Mouse (Mus musculus): ENCODE results near the gene Osbpl3.

Osbpl3 gene

GRCm38 (mm10) chr6:50300622-50301021, 155.4 kb downstream of the Osbpl3 start:
- intact Hi-C loops (cut with DNase I): no loop called here

- intact Hi-C loops (cut with DNase I): loop anchor here (5.0 to 10.0 kb wide), 2 partner anchors 114 to 782 kb away; no protein-coding TSS in a partner anchor
Observed at GRCm38 (mm10) chr6:50299071-50299470, 156.9 kb downstream of the Osbpl3 start.

GRCm38 (mm10) chr6:50297671-50298070, 158.3 kb downstream of the Osbpl3 start:
- intact Hi-C loops (cut with DNase I): loop anchor here (5.0 to 10.0 kb wide), 2 partner anchors 113 to 780 kb away; no protein-coding TSS in a partner anchor

- intact Hi-C loops (cut with DNase I): loop anchor here (5.0 to 10.0 kb wide), 2 partner anchors 110 to 778 kb away; no protein-coding TSS in a partner anchor
Observed at GRCm38 (mm10) chr6:50295136-50295535, 160.9 kb downstream of the Osbpl3 start.

- intact Hi-C loops (cut with DNase I): loop anchor here (5.0 to 10.0 kb wide), 2 partner anchors 109 to 182 kb away; partner anchors contain the start of gene Mpp6
Observed at GRCm38 (mm10) chr6:50294128-50294527, 161.9 kb downstream of the Osbpl3 start.

GRCm38 (mm10) chr6:50291650-50292049, 164.4 kb downstream of the Osbpl3 start:
- intact Hi-C loops (cut with DNase I): loop anchor here (5.0 to 10.0 kb wide), 2 partner anchors 107 to 179 kb away; partner anchors contain the start of gene Mpp6

- intact Hi-C loops (cut with DNase I): no loop called here
Observed at GRCm38 (mm10) chr6:50286881-50287280, 169.1 kb downstream of the Osbpl3 start.

GRCm38 (mm10) chr6:50279642-50280041, 176.4 kb downstream of the Osbpl3 start:
- intact Hi-C loops (cut with DNase I): no loop called here

GRCm38 (mm10) chr6:50273947-50274346, 182.1 kb downstream of the Osbpl3 start:
- intact Hi-C loops (cut with DNase I): no loop called here

GRCm38 (mm10) chr6:50273416-50273815, 182.6 kb downstream of the Osbpl3 start:
- intact Hi-C loops (cut with DNase I): no loop called here

GRCm38 (mm10) chr6:50263670-50264069, 192.3 kb downstream of the Osbpl3 start, which contains the start of gene Gsdme:
Gene Gsdme (minus strand): TSS chr6:50263862.
- intact Hi-C loops (cut with DNase I): no loop called here

GRCm38 (mm10) chr6:50262310-50262709, 193.7 kb downstream of the Osbpl3 start:
- intact Hi-C loops (cut with DNase I): no loop called here

GRCm38 (mm10) chr6:50261922-50262261, 194.1 kb downstream of the Osbpl3 start:
- intact Hi-C loops (cut with DNase I): no loop called here

- intact Hi-C loops (cut with DNase I): no loop called here
Observed at GRCm38 (mm10) chr6:50261201-50261921, 194.6 kb downstream of the Osbpl3 start.

- intact Hi-C loops (cut with DNase I): no loop called here
Observed at GRCm38 (mm10) chr6:50255356-50255755, 200.6 kb downstream of the Osbpl3 start.

- intact Hi-C loops (cut with DNase I): no loop called here
Observed at GRCm38 (mm10) chr6:50254723-50255184, 201.2 kb downstream of the Osbpl3 start.

- intact Hi-C loops (cut with DNase I): no loop called here
Observed at GRCm38 (mm10) chr6:50252690-50253089, 203.3 kb downstream of the Osbpl3 start.

GRCm38 (mm10) chr6:50247791-50248190, 208.2 kb downstream of the Osbpl3 start:
- intact Hi-C loops (cut with DNase I): no loop called here

- intact Hi-C loops (cut with DNase I): no loop called here
Observed at GRCm38 (mm10) chr6:50247356-50247755, 208.6 kb downstream of the Osbpl3 start.

GRCm38 (mm10) chr6:50244967-50245366, 211.0 kb downstream of the Osbpl3 start:
- intact Hi-C loops (cut with DNase I): no loop called here

- intact Hi-C loops (cut with DNase I): no loop called here
Observed at GRCm38 (mm10) chr6:50244126-50244525, 211.9 kb downstream of the Osbpl3 start.
